Mouse (Mus musculus) neural tube, postnatal 0 days (tissue): Measurements from ENCODE around the gene Lrrc8b. TPM values are rescaled to one million over a fixed set of nuclear protein-coding genes. Genes with fewer than 3 reads are reported as not detected.

ENCODE experiments used
- polyA plus RNA-seq: library from polyadenylated mRNA; unstranded; fragments of >200 nt; fragmentation: Nextera tagmentation; extraction: Ambion mirVana; gene quantifications from 2 replicates; pipeline ENCODE4 v1.2.1, GENCODE M21; 2015

Lrrc8b gene
- 14.2 and 16.1 TPM in 2 replicates for polyA plus RNA-seq

GRCm38 (mm10) chr5:105415198-105415791, at the start of gene Lrrc8b:
TSS of gene Lrrc8b (plus strand) at chr5:105415775.

DNA sequence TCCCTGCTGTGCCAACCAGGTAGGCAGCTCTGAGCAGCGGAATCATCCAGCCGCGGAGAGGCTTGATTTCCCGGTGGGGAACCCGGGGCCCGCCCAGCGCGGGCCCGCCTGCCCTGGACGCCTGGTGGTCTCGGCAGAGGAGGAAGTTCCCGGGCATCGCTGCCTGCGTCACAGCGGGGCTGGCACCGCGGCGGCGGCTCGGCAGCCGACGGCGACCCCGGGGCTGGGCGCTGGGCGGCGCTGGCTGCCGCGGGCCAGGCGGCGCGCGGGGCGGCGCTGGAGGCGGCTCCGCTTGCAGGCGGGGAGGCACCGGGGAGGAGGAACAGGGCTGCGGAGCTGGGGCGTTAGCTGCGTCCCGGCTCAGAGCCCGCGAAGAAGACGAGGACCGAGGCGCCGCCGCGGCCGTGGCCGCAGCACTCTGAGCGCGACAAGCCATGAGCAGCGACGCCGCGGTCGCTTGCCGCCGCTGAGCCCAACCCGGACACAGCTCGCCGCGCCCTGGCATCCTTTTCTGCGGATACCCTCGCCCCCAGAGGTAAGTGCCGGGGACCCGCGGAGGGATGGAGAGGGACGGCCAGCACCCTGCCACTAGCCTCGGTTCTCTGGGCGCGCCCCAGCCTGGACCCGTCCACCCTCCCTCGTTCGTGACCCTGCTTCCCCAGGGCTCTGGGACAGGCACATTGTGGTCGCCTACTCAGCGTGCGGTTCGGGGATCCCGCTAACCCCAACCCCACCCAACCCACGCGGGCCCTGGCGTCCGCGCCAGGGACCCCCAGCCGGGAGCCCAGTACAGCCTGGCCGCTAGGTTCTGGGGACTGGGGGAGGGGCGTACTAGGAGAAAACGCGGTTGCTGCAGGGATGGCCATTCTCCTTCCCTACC, 103.8 kb downstream of the Lrrc8b start, which contains the start of gene Lrrc8c:
Gene Lrrc8c, plus strand, starts transcription at position 293 of the 880 bp plus-strand sequence.

Other genes starting within 250 kb of the Lrrc8b start
- 0.39 and 1.0 TPM in 2 replicates for gene Gbp10, start 176.2 kb upstream of the Lrrc8b start, polyA plus RNA-seq
- gene Gm43302, start 122.1 kb upstream of the Lrrc8b start, polyA plus RNA-seq = 0.39 and 0.44 TPM in 2 replicates
- 1.8 and 2.0 TPM in 2 replicates for gene Gbp6, start 122.1 kb upstream of the Lrrc8b start, polyA plus RNA-seq
- 11.2 and 12.1 TPM in 2 replicates for gene Lrrc8c, start 103.6 kb downstream of the Lrrc8b start, polyA plus RNA-seq